Mouse (Mus musculus): Measurements from ENCODE around the gene Agbl3. TPM values are rescaled to one million over a fixed set of nuclear protein-coding genes. Genes with fewer than 3 reads are reported as not detected.

Gene Agbl3
- total RNA-seq, 2 experiments from 2014 or later = 4.2 to 4.9 TPM

- DNase-seq = peak; percentile 87 to 95
Measured at GRCm38 (mm10) chr6:34874101-34874921, 94.1 kb downstream of the Agbl3 start.

GRCm38 (mm10) chr6:34875268-34875761, 95.1 kb downstream of the Agbl3 start:
- peak; percentile 72 to 74 for DNase-seq

GRCm38 (mm10) chr6:34875966-34876834, 96.0 kb downstream of the Agbl3 start:
- peak in 1 of 2 experiments; percentile 40 for DNase-seq

GRCm38 (mm10) chr6:34876835-34877156, 96.6 kb downstream of the Agbl3 start:
- peak in 1 of 2 experiments; percentile 35 for DNase-seq

- DNase-seq = peak; percentile 93 to 96
Measured at GRCm38 (mm10) chr6:34877509-34878321, 97.5 kb downstream of the Agbl3 start, which contains the start of gene Cyren. Gene Cyren, minus strand, starts transcription at chr6:34878060.

GRCm38 (mm10) chr6:34879101-34879740, 99.0 kb downstream of the Agbl3 start:
- peak in 1 of 2 experiments; percentile 36 for DNase-seq

GRCm38 (mm10) chr6:34879911-34880475, 99.8 kb downstream of the Agbl3 start:
- peak; percentile 52 to 61 for DNase-seq

- no peak for DNase-seq
Measured at GRCm38 (mm10) chr6:34884724-34885123, 104.5 kb downstream of the Agbl3 start.

GRCm38 (mm10) chr6:34887131-34887850, 107.1 kb downstream of the Agbl3 start:
- no peak for DNase-seq

GRCm38 (mm10) chr6:34889185-34889584, 109.0 kb downstream of the Agbl3 start:
- no peak for DNase-seq

GRCm38 (mm10) chr6:34895569-34895968, 115.3 kb downstream of the Agbl3 start:
- no peak for DNase-seq

- DNase-seq = no peak
Measured at GRCm38 (mm10) chr6:34896168-34896780, 116.0 kb downstream of the Agbl3 start.

GRCm38 (mm10) chr6:34899127-34899526, 118.9 kb downstream of the Agbl3 start:
- no peak for DNase-seq

- no peak for DNase-seq
Measured at GRCm38 (mm10) chr6:34900990-34901389, 120.8 kb downstream of the Agbl3 start.

GRCm38 (mm10) chr6:34901911-34902444, 121.7 kb downstream of the Agbl3 start:
- DNase-seq = no peak

GRCm38 (mm10) chr6:34902578-34902977, 122.3 kb downstream of the Agbl3 start:
- no peak for DNase-seq

GRCm38 (mm10) chr6:34903441-34903840, 123.2 kb downstream of the Agbl3 start:
- no peak for DNase-seq

- no peak for DNase-seq
Measured at GRCm38 (mm10) chr6:34903851-34904250, 123.6 kb downstream of the Agbl3 start.

GRCm38 (mm10) chr6:34904361-34904760, 124.1 kb downstream of the Agbl3 start:
- DNase-seq = no peak

GRCm38 (mm10) chr6:34906125-34906524, 125.9 kb downstream of the Agbl3 start:
- no peak for DNase-seq
